Mouse (Mus musculus) gastrocnemius, postnatal 4 days (tissue): ENCODE data around the gene Fam166b. TPM values are rescaled to one million over a fixed set of nuclear protein-coding genes. Genes with fewer than 3 reads are reported as not detected.

Experiments used
- DNase-seq, 2 experiments: peaks; one replicate each; pipeline ENCODE4 v3.0.0; 2021 to 2022; ENCODE audit warnings: low spot score in 2 of 2, mixed read lengths in 2 of 2
- long read RNA-seq, 2 experiments: library from polyadenylated mRNA; stranded (forward); transcript quantifications; one replicate each; pipeline ENCODE4 v2.0.0; 2021
- total RNA-seq, 2 experiments: library from RNA; stranded (reverse); gene quantifications; 2 replicates each; pipeline ENCODE4 v1.2.3; 2021

The Fam166b gene
- under 1 TPM in 1 of 2 experiments, not detected in 1; 0.47 TPM for total RNA-seq
- long read RNA-seq, experiment 1 = 0 reads
- long read RNA-seq, experiment 2 = 0 reads

- no peak for DNase-seq
Measured at GRCm38 (mm10) chr4:43428946-43429345, at the start of gene Fam166b. Fam166b (minus strand) TSS chr4:43429134.

GRCm38 (mm10) chr4:43478534-43478858, 49.6 kb upstream of the Fam166b start:
- DNase-seq = no peak

- DNase-seq = peak; percentile 72 to 83
Measured at GRCm38 (mm10) chr4:43477857-43478533, 49.1 kb upstream of the Fam166b start.

GRCm38 (mm10) chr4:43476604-43477003, 47.7 kb upstream of the Fam166b start:
- no peak for DNase-seq

- no peak for DNase-seq
Measured at GRCm38 (mm10) chr4:43473636-43474035, 44.7 kb upstream of the Fam166b start.

GRCm38 (mm10) chr4:43470301-43470700, 41.4 kb upstream of the Fam166b start:
- DNase-seq = no peak

GRCm38 (mm10) chr4:43466872-43467271, 37.9 kb upstream of the Fam166b start:
- DNase-seq = no peak

- DNase-seq = no peak
Measured at GRCm38 (mm10) chr4:43465935-43466334, 37.0 kb upstream of the Fam166b start.

- no peak for DNase-seq
Measured at GRCm38 (mm10) chr4:43463102-43463501, 34.2 kb upstream of the Fam166b start.

- DNase-seq = no peak
Measured at GRCm38 (mm10) chr4:43457124-43457523, 28.2 kb upstream of the Fam166b start.

- DNase-seq = no peak
Measured at GRCm38 (mm10) chr4:43456470-43456869, 27.5 kb upstream of the Fam166b start.

GRCm38 (mm10) chr4:43454041-43454836, 25.3 kb upstream of the Fam166b start, which contains the start of gene Cd72:
Cd72 (minus strand) TSS chr4:43454628.
- no peak for DNase-seq

- DNase-seq = no peak
Measured at GRCm38 (mm10) chr4:43453413-43453812, 24.5 kb upstream of the Fam166b start.

GRCm38 (mm10) chr4:43452315-43452714, 23.4 kb upstream of the Fam166b start:
- no peak for DNase-seq

GRCm38 (mm10) chr4:43448554-43448953, 19.6 kb upstream of the Fam166b start:
- DNase-seq = no peak

- peak; percentile 57 to 83 for DNase-seq
Measured at GRCm38 (mm10) chr4:43447251-43447650, 18.3 kb upstream of the Fam166b start.

- DNase-seq = peak; percentile 22 to 48
Measured at GRCm38 (mm10) chr4:43443511-43443910, 14.6 kb upstream of the Fam166b start.

- peak; percentile 51 to 72 for DNase-seq
Measured at GRCm38 (mm10) chr4:43442456-43443361, 13.8 kb upstream of the Fam166b start.

- peak; percentile 97 to 99 for DNase-seq
Measured at GRCm38 (mm10) chr4:43442044-43442443, 13.1 kb upstream of the Fam166b start.

GRCm38 (mm10) chr4:43441639-43442038, 12.7 kb upstream of the Fam166b start, which contains the start of gene Tesk1:
Tesk1 (plus strand) TSS chr4:43441939.
- DNase-seq = no peak

- no peak for DNase-seq
Measured at GRCm38 (mm10) chr4:43432832-43433231, 3.9 kb upstream of the Fam166b start.
